Mouse (Mus musculus) C2C12 (cell line): ENCODE results near the gene Ola1. TPM values are rescaled to one million over a fixed set of nuclear protein-coding genes. Genes with fewer than 3 reads are reported as not detected.

Source experiments
- H3K27me3 ChIP-seq: one replicate; pipeline ENCODE4 v1.6.1; 2011; ENCODE audit not compliant: control insufficient read depth, insufficient read depth, insufficient read length
- H3K36me3 ChIP-seq: one replicate; pipeline ENCODE4 v1.6.1; 2011; ENCODE audit not compliant: control insufficient read depth, insufficient read depth
- H3K4me3 ChIP-seq: one replicate; pipeline ENCODE4 v1.5.1; 2011; ENCODE audit warnings: mild to moderate bottlenecking, control low read depth; ENCODE audit not compliant: poor library complexity, insufficient read depth, severe bottlenecking
- H3K79me2 ChIP-seq: one replicate; pipeline ENCODE4 v1.6.1; 2011; ENCODE audit not compliant: control insufficient read depth, insufficient read depth
- H3K79me3 ChIP-seq: one replicate; pipeline ENCODE4 v1.6.1; 2011; ENCODE audit warnings: low read depth, control low read depth
- H3ac ChIP-seq: one replicate; pipeline ENCODE3; 2011; ENCODE audit warnings: low read depth; ENCODE audit not compliant: control insufficient read depth, insufficient read length
- CEBPB ChIP-seq: IDR thresholded peaks from one replicate; pipeline ENCODE4 v1.6.1; 2011; ENCODE audit warnings: low read depth, mild to moderate bottlenecking, control low read depth, moderate library complexity
- CTCF ChIP-seq: IDR thresholded peaks from one replicate; pipeline ENCODE4 v1.5.1; 2011; ENCODE audit not compliant: control insufficient read depth, insufficient read depth, insufficient read length
- FOSL1 ChIP-seq: IDR thresholded peaks from one replicate; pipeline ENCODE4 v1.8.0; 2011; ENCODE audit warnings: mild to moderate bottlenecking, low read length; ENCODE audit not compliant: poor library complexity, insufficient read depth, severe bottlenecking
- MAX ChIP-seq: IDR thresholded peaks from one replicate; pipeline ENCODE4 v1.6.1; 2011; ENCODE audit warnings: mild to moderate bottlenecking, control low read depth
- MYOD1 ChIP-seq: IDR thresholded peaks from one replicate; pipeline ENCODE4 v1.6.1; 2011; ENCODE audit warnings: low read depth; ENCODE audit not compliant: control insufficient read depth, insufficient read length
- MYOG ChIP-seq: IDR thresholded peaks from one replicate; pipeline ENCODE4 v1.6.1; 2011; ENCODE audit not compliant: control insufficient read depth, insufficient read length; ENCODE audit errors: extremely low read depth
- USF1 ChIP-seq: IDR thresholded peaks from one replicate; pipeline ENCODE4 v1.6.1; 2011; ENCODE audit warnings: low read depth, mild to moderate bottlenecking, control low read depth, moderate library complexity
- polyA plus RNA-seq: library from polyadenylated mRNA; unstranded; fragments of >200 nt; fragmentation: generic; extraction: Trizol; gene quantifications from one replicate; pipeline ENCODE4 v1.2.1, GENCODE M21; 2012; ENCODE audit warnings: missing spikeins

Ola1 gene
- polyA plus RNA-seq, 1 experiment: 40.4 TPM

DNA sequence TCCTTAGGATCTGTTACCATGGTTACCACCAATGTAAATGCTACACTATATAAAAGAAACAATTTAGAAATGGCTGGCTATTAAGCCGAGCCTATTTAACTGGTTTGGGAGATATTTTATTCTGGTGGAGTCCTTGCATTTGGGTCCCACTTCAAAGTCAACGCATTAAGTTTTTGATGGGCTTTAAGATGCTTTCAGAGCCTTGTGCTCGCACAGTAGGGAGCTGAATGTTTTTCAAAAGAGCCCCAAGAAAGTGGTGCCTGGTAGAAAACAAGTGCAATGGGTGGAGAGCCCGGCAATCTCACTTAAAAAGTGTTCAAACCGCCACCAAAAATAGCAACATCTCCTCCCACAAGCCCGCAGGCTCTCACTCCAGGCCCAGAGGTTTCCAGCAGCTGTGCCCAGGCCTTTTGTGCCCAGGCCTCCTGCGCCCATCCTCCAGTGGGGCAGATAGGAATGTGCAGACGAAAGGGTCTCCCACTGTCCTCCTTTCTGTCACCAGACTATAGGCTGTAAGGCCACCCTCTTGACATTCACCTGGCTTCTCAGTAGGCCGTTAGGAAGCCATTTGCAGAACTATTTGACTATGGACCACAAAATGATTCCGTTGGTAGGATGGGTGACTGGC, 148.2 kb downstream of the Ola1 start:
- TF ChIP-seq CEBPB: no peak
- TF ChIP-seq MAX: no peak
- no peak for TF ChIP-seq FOSL1
- no peak for TF ChIP-seq CTCF
- no peak for TF ChIP-seq USF1
- no peak for TF ChIP-seq MYOD1
- TF ChIP-seq MYOG: no peak
- Histone ChIP-seq H3K4me3 (no peak overlapping the region), H3K79me3 (no peaks in the 10 kb centered on the region), H3K79me2 (no peaks in the 10 kb centered on the region), H3K36me3 (no peaks in the 10 kb centered on the region), H3K27me3 (no peaks in the 10 kb centered on the region), H3ac (no peak overlapping the region)

DNA sequence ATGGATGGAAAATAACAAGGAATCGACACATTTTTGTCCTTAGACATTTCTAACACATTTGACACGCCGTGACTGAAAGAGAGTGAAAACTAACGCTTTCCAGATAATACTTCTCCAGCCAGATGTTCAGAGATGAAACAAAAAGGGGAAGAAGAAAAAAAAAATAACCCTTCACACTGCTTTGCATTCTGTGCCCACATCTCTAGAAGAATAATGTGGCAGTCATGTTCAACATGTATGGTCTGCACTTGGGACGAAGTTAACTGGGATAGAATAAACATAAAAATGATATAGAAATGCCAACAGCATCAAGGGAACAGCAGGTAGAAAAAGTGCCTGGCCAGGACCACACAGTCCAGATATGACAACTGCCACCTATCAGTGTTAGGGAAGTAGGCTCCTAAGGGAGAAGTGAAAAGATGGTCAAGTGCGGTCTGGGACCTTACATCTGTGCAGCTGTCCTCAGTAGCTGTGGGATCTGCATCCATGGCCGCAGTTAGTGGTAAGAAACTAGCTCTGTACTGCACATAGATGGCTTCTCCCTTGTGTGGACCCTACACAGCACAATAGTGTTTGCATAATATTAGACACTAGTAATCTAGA, 149.4 kb downstream of the Ola1 start:
- H3K79me2 ChIP-seq: no peaks in the 10 kb centered on the region
- no peak overlapping the region for H3K4me3 ChIP-seq
- H3ac ChIP-seq: no peak overlapping the region
- H3K27me3 ChIP-seq: no peaks in the 10 kb centered on the region
- no peak for TF ChIP-seq MYOG
- TF ChIP-seq MYOD1: no peak
- no peak for TF ChIP-seq MAX
- no peak for TF ChIP-seq CTCF
- no peak for TF ChIP-seq FOSL1
- TF ChIP-seq CEBPB: no peak
- no peak for TF ChIP-seq USF1
- no peaks in the 10 kb centered on the region for H3K36me3 ChIP-seq
- no peaks in the 10 kb centered on the region for H3K79me3 ChIP-seq

GRCm38 (mm10) chr2:73066307-73067167, 152.2 kb downstream of the Ola1 start:
- H3K36me3 ChIP-seq: no peaks in the 10 kb centered on the region
- no peak overlapping the region for H3K4me3 ChIP-seq
- TF ChIP-seq CEBPB: no peak
- no peak for TF ChIP-seq FOSL1
- no peak for TF ChIP-seq USF1
- no peak for TF ChIP-seq MYOD1
- no peak for TF ChIP-seq CTCF
- TF ChIP-seq MYOG: no peak
- no peak for TF ChIP-seq MAX
- no peak overlapping the region for H3ac ChIP-seq
- no peaks in the 10 kb centered on the region for H3K27me3 ChIP-seq
- no peaks in the 10 kb centered on the region for H3K79me2 ChIP-seq
- H3K79me3 ChIP-seq: no peaks in the 10 kb centered on the region

- no peaks in the 10 kb centered on the region for H3K27me3 ChIP-seq
- no peaks in the 10 kb centered on the region for H3K79me2 ChIP-seq
- no peaks in the 10 kb centered on the region for H3K36me3 ChIP-seq
- TF ChIP-seq MYOG: no peak
- TF ChIP-seq CTCF: no peak
- no peaks in the 10 kb centered on the region for H3K79me3 ChIP-seq
- H3K4me3 ChIP-seq: no peak overlapping the region
- no peak overlapping the region for H3ac ChIP-seq
Observed at GRCm38 (mm10) chr2:73063911-73064619, 154.7 kb downstream of the Ola1 start.

GRCm38 (mm10) chr2:73060259-73060585, 158.5 kb downstream of the Ola1 start:
- H3K79me3 ChIP-seq: no peaks in the 10 kb centered on the region
- peak; percentile 84 for TF ChIP-seq MYOD1
- no peak for TF ChIP-seq CTCF
- no peak for TF ChIP-seq MYOG
- no peak overlapping the region for H3ac ChIP-seq
- H3K27me3 ChIP-seq: no peaks in the 10 kb centered on the region
- H3K4me3 ChIP-seq: no peak overlapping the region
- H3K36me3 ChIP-seq: no peaks in the 10 kb centered on the region
- H3K79me2 ChIP-seq: no peaks in the 10 kb centered on the region
